Mouse (Mus musculus) c-Kit-positive CD71-positive TER-119-negative erythroid progenitor cells, embryonic 14.5 days (primary cell): ENCODE results near the gene Cubn.

Experiments used
- DNase-seq: peaks from one replicate; pipeline ENCODE4 v3.0.0-alpha.2; 2013; ENCODE audit warnings: low read depth

Gene Cubn

DNA sequence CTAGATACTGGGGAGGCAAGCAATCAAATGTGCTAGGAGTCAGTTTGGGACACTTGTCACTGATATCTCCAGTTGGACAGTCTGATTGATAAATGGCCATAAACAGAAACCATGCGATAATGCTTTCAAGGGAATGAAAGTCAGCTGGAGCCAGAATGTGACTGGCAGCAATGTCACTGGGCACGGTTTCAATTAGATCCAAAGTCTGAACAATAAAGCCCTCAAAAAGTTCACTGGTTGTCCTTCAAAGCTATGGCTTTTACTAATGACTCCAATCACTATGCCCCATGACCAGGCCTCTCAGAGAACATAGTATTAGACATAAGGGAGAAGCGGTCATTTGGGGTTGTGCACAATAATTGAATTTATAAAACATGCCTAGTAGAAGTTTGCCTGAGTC lies 7.0 kb downstream of the Cubn start:
- DNase-seq = no peak

DNA sequence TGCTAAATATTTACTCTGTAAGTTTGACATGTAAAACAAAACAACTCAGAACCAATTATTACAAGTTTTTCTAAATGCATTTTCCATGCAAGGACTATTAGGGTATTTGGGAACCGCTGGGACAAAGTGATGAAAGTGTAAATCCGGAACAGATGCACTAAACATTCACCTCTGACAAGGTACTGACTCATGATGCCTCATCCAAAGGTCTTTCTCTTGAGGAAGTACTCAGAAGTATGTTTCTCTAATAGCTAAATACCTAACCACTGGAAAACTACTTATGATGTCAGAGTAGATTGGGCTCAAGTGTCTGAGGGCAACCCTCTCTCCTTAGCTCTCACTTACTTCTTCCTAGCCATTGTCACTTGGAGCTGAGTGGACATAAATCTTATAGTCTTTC lies 10.9 kb downstream of the Cubn start:
- no peak for DNase-seq

DNA sequence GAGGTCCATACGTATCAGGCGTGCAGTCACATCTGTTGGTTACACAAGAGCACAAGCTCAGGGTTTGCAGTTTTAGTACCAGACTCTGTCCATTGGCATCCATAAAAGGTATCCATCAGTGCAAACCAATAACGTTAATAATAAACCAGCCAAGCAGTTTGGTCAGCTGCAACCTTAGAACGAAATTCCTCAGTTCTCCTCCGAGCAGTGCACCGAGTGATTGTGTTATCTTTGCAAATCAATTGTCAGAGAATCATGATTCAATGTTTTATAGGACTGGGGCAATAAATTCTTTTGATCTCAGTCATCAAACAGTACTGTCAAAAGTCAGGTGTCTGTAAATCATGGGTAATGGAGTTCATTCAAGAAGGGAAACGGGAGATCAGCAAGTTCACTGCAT lies 12.4 kb downstream of the Cubn start:
- DNase-seq = no peak

DNA sequence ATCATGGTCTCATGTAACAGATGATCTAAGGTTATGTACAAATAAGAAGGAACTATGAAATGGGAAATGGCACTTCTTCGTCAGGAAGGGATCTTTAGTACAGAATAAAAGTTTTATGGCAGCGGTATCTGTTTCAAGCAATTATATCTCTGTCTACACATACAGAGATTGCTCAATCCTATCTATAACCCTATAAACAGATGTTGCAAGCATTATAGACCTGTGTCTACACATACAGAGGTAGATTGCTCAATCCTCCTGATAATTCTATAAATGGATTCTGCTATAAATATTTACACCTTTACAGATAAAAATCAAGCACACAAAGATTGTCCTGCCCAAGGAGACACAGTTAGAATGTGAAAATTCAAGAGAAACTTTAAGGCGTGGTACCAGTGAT lies 21.5 kb downstream of the Cubn start:
- DNase-seq = no peak

DNA sequence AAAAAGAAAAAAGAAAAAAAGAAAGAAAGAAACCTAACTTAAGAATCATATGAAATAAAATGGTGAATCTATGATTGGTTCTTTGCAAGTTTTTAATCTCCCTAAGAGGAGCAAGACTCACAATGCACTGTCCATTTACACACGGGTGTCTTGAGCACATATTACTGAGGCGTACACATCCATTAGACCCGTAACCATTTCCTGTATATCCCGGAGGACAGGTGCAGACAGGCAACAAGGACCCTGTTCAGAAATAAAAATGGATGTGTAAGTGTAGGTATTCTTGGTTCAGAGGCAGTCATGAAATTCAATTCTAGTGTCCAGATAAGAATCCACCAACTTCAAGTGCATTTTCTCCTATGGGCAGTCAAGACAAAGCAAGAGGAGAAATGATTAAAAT lies 22.0 kb downstream of the Cubn start:
- no peak for DNase-seq

DNA sequence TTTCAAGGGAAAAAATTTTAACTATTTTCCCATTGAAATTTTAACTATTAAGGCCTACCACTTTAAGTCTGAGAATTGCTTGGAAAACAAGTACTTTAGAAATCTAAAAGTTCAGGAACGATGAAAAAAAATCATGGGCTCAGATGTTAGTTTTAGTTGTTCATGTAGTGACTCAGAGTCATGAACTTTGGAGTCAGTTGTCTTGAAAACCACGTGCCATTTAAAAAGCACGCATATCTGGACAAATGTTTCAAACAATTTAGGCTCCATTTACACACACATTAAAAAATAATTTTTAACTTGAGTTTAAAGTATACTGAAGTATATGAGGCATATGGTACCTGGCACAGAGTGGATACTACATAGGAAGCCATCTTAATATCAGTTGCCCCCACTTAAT lies 24.9 kb downstream of the Cubn start:
- DNase-seq = no peak

DNA sequence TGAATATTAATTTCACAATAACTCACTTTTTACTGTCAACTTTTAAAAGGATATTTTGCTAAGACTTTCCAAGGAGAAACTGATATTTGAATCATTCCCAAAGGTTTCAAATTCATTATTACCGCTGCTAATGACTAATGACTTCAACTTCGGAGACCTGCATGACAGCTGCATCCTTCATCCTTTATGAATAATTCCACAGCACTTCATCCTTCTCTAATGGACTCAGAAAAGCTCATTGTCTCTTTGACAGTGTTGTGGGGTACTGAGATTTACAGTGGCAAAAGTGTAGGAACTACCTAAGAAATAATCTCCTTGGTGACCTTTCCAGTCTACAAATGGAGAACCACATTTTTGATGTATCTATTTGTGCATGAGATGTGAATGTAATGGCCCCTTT lies 33.5 kb downstream of the Cubn start:
- DNase-seq = no peak

DNA sequence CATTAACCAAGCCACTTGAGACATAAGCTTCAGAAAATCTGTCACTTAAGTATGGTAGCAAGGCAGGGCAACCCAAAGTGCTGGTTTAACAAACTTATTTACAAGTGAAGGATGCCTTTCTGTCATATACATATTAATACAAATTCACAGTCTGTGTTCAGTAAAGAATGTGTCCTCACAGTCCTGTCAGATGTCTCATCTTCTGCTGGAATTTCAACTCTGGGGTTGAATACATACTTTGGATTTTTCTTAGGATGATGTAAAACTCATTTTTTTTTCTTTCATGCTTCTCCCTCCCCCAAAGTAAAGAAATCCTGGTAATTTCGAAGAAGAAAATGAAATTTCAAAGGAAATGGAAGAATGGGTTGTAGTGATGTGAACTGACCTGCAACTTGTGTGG lies 34.8 kb downstream of the Cubn start:
- no peak for DNase-seq

DNA sequence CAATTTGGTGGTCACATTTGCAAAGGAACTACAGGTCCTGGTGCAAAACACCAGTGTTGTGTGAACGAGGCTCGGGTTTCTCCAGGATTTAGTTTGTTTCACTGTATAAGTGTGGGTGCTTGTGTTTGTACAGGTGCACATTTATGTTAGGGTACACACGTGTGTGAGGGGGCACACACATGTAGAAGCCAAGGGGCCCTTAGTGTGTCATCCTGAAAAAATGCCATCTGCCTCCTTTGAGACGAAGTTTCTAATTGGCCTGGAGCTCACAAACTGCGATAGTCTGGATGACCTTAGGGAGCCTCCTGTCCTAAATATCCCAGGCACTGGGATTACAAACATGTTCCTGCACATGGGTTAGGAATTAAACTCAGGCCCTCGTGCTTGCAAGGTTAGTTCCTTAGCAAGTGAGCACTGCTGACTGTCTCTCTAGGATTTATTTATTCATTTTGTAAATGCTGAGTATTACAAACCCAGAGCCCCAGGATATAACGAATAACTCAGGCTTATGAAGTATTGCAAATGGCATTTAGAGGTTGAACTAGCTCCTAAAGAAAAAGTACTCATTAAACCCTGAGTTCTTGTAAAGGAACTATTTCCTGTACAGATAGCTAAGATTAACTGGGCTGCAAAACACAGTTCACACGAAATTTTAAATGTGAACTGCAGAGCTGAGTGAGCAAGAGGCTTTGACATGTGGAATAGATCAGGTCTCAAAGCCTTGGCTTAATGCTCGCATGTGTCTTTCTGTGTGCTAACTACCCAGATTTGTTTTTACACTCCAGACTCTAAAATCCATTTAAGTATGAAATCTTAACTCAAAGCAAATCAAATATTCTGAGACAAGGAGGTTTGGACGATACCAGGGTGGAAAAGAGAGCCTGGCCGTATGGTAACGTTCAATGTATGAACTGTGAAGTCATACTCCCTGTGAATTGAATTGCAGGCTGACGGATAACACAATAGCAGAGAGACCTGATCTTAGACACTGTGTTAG lies 39.8 kb downstream of the Cubn start:
- DNase-seq = no peak

DNA sequence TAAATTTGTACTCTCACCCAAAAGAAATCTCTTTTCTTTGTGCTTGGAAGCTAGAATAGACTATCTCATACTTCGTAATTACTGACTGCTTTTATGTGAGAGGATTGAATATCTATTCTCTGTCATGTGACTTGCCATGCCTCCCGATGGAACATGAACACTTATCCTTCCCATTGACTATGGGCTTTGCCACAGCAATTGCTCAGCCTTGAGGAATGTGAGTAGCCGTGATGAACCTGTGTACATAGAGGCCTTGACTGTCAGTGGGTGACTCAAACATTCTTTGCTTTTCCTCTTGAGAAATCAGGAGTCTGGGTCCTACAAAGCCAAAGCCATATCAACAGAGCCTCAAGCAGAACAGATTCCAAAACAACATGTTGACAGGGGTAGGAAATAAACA lies 40.7 kb downstream of the Cubn start:
- DNase-seq = no peak

DNA sequence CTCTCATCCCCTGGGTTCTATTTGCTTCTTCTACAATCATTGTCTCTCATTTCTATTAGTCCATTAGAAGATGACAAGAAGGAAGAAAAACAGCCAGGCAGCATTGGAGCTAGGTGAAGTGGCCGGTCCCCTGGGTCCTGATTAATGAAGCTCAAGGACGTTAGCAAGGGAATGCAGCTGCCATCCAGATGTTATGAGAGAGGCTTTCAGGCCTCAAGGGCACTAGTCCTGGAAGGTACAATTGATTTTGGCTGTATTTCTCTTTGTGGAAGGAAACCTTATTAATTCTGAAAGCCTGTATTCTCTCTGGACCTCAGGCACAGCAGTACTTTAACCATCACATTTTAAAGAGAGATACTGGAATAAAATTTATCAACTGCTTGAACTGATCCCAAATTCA lies 41.1 kb downstream of the Cubn start:
- no peak for DNase-seq

DNA sequence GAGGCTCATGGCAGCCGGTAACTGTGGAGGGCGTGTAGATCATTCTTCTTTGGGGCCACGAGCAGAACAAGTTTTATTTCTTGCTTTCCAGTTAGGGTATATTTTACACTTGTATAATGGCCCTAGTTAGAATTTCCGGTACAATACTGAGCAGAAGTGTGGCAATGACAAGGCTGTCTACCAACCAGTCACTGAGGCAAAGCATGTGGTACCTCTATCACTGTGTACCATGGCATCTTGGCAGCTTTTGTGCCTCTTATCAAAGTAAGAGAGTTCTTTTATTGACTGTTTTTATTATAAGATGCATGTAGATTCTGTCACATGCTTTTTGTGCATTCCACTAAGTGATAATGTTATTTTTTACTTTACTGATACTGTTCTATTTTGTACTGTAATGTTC lies 46.5 kb downstream of the Cubn start:
- DNase-seq = no peak

DNA sequence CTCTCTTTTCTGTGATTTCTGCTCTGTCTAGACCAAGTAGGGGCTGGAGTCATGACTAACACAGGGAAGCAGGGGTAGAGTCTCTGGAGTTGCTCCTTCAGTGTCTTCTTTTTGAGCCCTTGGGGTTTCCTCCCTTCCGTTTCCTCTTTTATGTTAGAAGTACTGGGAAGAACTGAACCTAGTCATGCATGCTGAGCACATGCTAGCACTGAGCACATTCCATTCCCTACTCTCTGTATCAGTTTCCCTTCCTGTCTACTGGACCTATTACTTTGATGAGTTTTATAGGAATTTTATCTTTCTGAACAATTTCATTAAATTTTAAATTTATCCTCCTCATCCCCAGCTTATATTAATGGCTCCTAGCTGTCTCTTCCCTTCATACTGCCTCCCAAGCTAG lies 52.6 kb downstream of the Cubn start:
- DNase-seq = no peak

DNA sequence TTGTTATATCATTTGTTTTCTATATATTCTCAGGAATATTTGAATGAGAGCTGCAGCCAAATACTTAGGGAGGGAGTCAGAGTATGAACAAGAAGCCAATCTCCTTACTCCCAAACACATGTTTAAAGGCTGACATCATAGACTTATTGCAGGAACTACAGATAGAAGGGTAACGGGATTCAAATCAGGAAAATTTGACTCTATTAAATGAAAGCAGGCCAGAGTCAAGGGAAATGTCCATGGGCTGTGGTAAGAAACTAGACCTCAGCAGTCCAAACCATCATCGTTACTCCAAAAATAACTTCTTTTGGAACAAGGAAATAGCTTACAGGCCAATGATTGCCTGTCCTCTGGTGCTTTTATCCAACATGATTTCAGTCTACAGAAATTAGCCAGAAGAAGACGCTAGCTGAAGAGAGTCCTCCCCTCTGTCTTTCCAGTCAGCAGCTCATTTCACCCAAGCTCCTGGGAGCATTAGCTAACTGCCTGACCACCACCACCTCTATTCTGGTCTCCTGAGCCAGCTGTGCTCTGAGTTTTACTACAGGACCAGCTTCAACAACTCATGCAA lies 53.3 kb downstream of the Cubn start:
- DNase-seq = no peak

DNA sequence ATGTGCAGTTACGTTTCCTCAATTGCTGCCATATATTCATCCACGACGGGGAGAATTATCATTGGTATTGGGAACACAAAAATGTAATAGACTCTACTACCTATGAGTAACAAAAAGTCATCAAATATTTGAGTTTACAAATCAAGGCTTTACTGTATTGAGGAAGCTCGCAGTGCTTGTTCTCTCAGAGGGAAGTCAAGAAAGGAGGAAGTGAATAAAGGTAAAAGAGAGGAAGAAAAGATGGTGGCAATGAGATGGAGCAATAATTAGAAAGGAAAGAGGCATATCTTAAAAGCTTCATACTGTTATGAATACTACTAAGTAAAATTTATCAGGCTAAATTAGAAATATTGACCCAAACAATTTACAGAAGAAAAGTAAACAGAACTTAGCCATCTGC lies 59.6 kb downstream of the Cubn start:
- DNase-seq = no peak

DNA sequence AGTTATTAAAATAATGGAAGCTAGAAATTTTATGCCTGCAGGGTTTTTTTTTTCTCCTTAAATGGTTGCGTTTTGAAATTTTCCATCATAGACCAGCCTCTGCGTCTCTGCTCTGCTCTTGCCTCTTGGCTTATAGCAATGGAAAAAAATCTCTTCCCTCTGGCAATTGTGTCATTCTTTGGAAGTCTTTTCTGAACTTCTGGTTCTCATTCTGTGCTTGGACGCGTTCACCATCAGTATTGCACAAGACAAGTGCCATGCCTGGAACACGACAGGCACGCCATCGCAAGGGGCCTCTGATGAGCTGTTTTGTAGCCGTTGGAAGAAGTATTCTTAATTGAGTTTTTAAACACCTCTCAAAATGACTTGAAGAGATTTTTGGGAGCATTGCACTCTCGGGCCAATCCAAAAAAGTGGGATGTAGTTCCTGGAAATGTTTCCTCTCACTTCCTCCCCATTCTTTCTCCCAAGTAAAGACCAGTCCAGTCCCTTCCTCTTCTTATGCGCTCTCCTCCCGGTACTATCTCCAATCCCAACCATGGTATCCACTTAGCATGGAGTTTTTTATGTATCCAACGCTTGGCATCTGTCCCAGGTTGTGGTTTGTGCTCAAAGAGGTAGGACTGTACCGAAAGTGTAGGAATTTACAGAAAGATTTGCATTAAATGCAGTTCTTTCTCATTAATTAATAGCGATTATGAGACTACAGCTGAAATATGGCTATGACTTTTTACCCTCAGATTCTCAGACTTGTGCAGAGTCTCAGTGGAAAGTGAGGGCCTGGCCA lies 69.4 kb downstream of the Cubn start:
- no peak for DNase-seq

DNA sequence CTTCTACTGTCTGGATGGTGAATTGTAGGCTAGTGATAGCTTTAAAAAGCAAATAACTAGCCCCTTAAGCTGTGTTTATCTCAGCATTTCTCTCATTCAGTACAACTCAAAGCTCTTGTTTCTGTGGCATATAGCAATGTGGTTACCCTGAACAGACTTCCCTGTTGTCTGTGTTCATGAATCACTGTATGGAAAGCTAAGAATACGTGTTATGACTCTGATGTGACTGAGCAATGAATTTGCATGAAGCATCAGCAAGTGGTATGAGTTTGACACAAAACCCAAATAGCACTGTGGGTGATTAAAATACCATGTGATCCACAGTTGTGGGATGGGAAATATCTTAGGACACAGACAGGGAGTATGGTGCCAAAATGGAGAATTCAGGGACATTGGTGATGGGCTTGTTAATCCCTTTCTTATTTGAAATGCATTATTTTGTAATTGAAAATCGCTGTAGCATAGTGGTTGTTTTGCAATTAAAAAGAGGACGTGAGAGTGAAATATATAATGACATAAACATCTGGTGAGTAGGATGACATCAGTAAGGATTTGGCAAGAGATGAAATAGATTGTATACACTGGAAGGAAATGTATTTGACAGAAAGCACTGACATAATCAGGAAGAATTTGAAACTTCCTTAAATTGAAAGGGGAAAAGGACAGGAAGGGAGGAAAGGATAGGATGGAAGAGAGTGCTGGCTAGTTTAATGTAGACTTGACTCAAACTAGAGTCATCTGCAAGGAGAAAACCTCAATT lies 74.7 kb downstream of the Cubn start:
- DNase-seq = no peak

DNA sequence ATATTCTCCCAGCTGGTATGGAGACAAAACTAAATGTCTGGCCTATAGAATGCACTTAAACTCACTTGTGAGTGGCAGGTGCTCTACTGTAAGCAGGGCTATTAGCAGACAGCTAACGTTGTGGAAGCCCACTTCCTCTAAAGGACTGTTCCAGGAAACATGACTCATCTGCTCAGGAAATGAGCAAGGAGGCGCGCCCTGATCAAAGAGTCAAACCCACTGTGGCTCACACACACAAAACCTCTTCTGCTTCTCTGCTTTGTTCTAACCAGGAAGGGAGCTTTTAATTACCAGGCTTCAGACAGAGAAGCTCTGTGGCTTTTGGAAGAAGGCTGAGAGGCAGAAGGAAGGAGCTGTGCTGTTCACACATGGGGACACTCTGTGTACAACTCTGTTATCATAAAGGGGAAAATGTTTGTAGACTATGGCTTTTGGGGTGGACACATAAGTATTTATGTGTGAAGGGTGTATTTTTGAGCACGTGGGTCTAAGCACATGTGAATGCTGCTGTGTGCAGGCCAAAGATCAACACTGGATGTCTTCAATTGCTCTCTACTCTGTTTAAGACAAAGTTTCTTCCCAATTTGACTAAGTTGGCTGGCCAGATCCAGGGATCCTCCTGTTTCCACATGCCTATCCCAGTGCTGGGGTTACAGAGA lies 78.0 kb downstream of the Cubn start:
- DNase-seq = peak; percentile 74

DNA sequence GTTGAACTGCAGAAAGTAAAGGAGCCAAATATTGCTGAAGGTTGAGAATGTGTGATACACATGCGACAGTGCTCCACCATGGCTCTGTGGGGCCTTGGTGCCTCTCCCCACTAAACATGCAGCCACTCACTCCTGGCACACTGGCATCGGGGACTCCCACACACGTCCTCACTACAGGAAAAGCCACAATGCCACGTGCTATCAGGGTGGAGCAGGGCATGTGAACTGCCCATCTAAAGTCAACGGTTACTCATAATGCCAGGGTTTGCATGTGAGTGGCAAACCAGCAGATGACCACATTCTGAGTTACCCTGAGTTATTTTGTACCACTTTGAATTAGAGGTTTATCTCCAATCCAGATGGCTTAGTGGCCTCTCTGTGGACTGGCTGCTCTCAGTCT lies 81.0 kb downstream of the Cubn start:
- DNase-seq = no peak

DNA sequence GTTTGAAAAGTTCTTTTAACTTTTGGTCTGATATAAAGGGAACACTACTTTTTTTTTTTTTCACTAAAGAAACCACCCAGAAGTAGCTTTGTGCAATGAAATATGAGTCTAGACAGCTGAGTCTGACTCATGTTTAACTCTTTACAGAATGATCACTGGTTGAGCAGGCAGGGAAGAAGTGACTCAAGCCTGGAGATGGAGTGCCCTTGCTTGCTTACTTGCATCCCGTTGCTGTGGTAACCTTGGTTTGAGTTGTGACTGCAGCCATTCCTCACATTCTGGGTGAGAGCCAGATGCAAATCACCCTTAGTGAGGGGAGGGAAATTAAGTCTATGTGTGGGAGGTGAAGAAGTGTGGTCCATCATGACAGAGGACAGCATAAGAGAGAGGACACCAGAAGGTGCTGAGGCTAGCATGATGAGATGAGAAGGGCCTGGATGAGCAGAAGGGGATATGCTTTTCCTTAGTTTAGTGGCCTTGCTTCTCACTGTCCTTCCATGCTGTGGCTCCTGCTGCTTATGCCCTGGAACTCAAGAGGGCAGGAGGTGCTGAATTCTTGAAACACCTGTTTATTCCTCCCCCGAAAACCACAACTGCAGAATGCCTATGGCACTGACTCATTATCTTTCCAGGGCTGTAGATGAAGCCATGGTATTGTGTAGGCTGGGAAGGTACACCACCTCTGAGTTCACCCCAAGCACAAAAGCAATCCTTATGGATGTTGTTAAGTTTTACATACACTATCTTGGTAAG lies 81.7 kb downstream of the Cubn start:
- no peak for DNase-seq

DNA sequence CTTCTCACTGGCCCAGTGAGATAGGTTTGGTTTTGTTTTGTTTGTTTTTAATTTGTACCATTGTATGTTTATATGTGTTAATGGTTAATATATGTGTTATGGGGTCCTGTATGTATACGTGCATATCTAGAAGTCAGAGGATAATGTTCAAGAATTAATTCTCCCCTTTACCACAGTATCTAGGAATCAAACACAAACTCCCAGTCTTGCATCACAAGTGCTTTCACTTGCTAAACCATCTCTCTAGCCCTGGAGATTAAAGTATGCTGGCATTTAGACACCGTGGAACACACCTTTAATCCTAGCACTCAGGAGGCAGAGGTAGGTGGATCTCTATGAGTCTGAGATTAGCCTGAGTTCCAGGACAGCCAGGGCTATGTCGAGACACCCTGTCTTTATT lies 83.3 kb downstream of the Cubn start:
- no peak for DNase-seq
